Mouse (Mus musculus) embryonic facial prominence, embryonic 11.5 days (tissue): ENCODE data around the gene Slc39a1. TPM values are rescaled to one million over a fixed set of nuclear protein-coding genes. Genes with fewer than 3 reads are reported as not detected.
"Not testable (repeated sequence)": the region's sequence is repeated elsewhere in the genome, so short reads cannot be mapped to it uniquely, and the experiment has no call there.

Source experiments
- ATAC-seq: fragments of 200-750 bp; cut with Nextera tagmentation; replicated peaks from 2 replicates; pipeline ENCODE4 v1.8.0; 2017; ENCODE audit warnings: low read depth; ENCODE audit not compliant: insufficient number of reproducible peaks, low FRiP score, low TSS enrichment
- DNase-seq: peaks from one replicate; pipeline ENCODE4 v3.0.0-alpha.2; 2015; ENCODE audit warnings: low spot score
- H3K27ac ChIP-seq: fragments of 300-500 bp; sonication (generic); replicated peaks from 2 replicates; pipeline ENCODE4 v1.5.1; 2014; ENCODE audit warnings: mild to moderate bottlenecking, low read depth, low read length, control low read depth
- H3K27me3 ChIP-seq: fragments of 300-500 bp; sonication (generic); 2 replicates; pipeline ENCODE4 v1.6.1; 2014; ENCODE audit warnings: mild to moderate bottlenecking, low read length, moderate library complexity, mixed read lengths; ENCODE audit not compliant: control insufficient read depth, insufficient read depth
- H3K36me3 ChIP-seq: fragments of 300-500 bp; sonication (generic); replicated peaks from 2 replicates; pipeline ENCODE4 v1.6.1; 2014; ENCODE audit warnings: low read depth, mild to moderate bottlenecking, low read length, moderate library complexity, mixed read lengths; ENCODE audit not compliant: control insufficient read depth, insufficient read depth
- H3K4me1 ChIP-seq: fragments of 300-500 bp; sonication (generic); 2 replicates; pipeline ENCODE4 v1.6.1; 2014; ENCODE audit warnings: low read length, mixed read lengths; ENCODE audit not compliant: control insufficient read depth, insufficient read depth
- H3K4me2 ChIP-seq: fragments of 300-500 bp; sonication (generic); 2 replicates; pipeline ENCODE4 v1.6.1; 2014; ENCODE audit warnings: low read depth, mild to moderate bottlenecking, control low read depth, low read length, moderate library complexity
- H3K4me3 ChIP-seq: fragments of 300-500 bp; sonication (generic); 2 replicates; pipeline ENCODE4 v1.5.1; 2014; ENCODE audit warnings: low read depth, low read length, control low read depth
- H3K9ac ChIP-seq: fragments of 300-500 bp; sonication (generic); replicated peaks from 2 replicates; pipeline ENCODE4 v1.6.1; 2014; ENCODE audit warnings: mild to moderate bottlenecking, control low read depth, low read length
- H3K9me3 ChIP-seq: fragments of 300-500 bp; sonication (generic); replicated peaks from 2 replicates; pipeline ENCODE4 v1.6.1; 2016; ENCODE audit warnings: mild to moderate bottlenecking, low read length, inconsistent platforms, mixed read lengths; ENCODE audit not compliant: control insufficient read depth
- WGBS: fragments of 180-500 bp; shearing (Covaris S2); extraction: QIAGEN DNeasy Blood & Tissue Kit; methylation state at CpG from one replicate; pipeline ENCODE4 v1.1.7; 2014; 5-methylcytosine and 5-hydroxymethylcytosine counted together
- polyA plus RNA-seq: library from polyadenylated mRNA; unstranded; fragments of >200 nt; fragmentation: Nextera tagmentation; extraction: Ambion mirVana; gene quantifications from 2 replicates; pipeline ENCODE4 v1.2.1, GENCODE M21; 2014

Slc39a1 gene
- polyA plus RNA-seq, 1 experiment from 2014 or later = 48.7 TPM

DNA sequence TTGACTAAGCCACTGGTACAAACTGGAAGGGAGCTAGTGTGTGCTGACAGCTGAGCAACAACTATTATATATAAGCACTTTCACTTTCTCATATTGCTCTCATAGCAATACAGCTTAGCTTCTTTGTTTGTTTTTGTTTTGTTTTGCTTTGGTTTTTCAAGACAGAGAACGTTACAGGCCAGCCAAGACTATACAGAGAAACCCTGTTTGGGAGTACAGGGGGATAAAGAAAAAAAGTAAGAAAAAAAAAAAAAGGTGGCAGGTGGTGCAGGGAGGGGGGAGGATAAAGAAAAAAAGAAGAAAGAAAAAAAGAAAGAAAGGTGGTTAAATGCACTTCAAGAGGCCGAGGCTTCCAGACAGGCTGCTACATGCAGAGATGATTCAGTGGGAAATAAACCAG lies 2.6 kb upstream of the Slc39a1 start:
- 68% methylated on average over 2 of the region's 2 CpGs for WGBS
- H3K27ac ChIP-seq = no peak overlapping the region
- no peak for DNase-seq
- no peak overlapping the region for H3K4me3 ChIP-seq
- H3K9ac ChIP-seq = no peak overlapping the region
- no peaks in the 10 kb centered on the region for H3K36me3 ChIP-seq
- H3K9me3 ChIP-seq = no peaks in the 10 kb centered on the region
- no peak overlapping the region for H3K4me2 ChIP-seq
- no peak for ATAC-seq
- no peaks in the 10 kb centered on the region for H3K4me1 ChIP-seq
- no peaks in the 10 kb centered on the region for H3K27me3 ChIP-seq

DNA sequence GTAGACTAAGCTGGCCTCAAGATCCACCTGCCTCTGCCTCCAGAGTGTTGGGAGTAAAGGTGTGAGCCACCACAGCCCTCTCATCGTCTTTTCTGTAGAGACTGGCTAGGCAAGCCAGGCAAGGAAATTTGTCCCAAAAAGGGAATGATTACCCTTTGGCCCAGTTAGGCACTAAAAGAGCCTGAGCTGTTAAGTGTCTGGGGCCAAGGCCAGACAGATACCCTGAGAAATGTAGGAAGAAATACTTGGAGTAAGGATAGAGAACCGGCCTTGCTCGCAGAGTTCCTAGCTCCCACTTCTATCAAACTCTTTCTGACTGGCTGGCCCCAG lies 377 bp upstream of the Slc39a1 start:
- Histone ChIP-seq H3K9me3 (no peaks in the 10 kb centered on the region), H3K4me2 (peak overlapping the region; percentile 48), H3K4me3 (peak overlapping the region; percentile 5; the same call in 1 of the 2 replicates), H3K4me1 (no peaks in the 10 kb centered on the region), H3K27ac (peak overlapping the region; percentile 53), H3K36me3 (no peaks in the 10 kb centered on the region), H3K9ac (peak overlapping the region; percentile 46), H3K27me3 (no peaks in the 10 kb centered on the region)
- ATAC-seq (no peak; the same call in 1 of the 2 replicates), DNase-seq (no peak)
- WGBS = 0% methylated on average over 3 of the region's 3 CpGs

DNA sequence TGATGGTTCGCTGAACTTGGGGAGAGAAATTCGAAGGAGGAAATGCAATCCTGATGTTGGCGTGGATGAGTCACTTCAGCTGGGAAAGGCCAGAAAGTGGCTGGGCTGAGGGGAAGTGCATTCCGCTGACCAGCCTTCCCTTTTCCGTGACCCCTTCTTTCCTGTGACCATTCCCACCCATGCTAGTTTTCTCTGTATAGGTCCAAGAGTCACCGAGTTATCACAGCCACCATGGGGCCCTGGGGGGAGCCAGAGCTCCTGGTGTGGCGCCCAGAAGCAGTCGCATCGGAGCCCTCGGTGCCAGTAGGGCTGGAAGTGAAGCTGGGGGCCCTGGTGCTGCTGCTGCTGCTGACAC lies 751 bp downstream of the Slc39a1 start:
- DNase-seq = peak; percentile 30
- H3K9me3 ChIP-seq = no peaks in the 10 kb centered on the region
- peak overlapping the region; percentile 83 for H3K4me2 ChIP-seq
- H3K4me3 ChIP-seq = peak overlapping the region; percentile 57
- H3K9ac ChIP-seq = peak overlapping the region; percentile 73
- WGBS = 6% methylated on average over 10 of the region's 10 CpGs
- H3K36me3 ChIP-seq = no peaks in the 10 kb centered on the region
- ATAC-seq = no peak
- peak overlapping the region; percentile 43; the same call in 1 of the 2 replicates for H3K27ac ChIP-seq
- H3K27me3 ChIP-seq = no peaks in the 10 kb centered on the region
- H3K4me1 ChIP-seq = no peaks in the 10 kb centered on the region

DNA sequence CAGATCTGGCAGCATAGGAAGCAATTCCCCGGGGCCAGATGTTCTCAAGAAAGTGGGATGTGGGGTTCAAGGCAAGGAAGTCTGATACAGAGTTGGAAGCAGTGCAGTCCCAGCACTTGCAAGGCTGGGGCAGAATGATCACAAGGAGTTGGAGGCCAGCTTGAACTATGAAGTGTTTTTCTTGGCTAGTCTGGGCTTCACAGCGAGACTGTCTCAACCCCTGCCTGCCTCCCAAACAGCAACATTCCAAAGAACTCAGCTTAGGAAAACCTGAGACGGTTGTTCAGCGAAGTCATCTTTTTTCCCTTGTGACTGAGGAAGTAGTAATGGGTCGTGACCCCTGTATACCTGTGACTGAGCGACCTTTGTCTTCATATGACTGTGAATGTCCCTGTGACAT lies 2.8 kb downstream of the Slc39a1 start:
- H3K4me3 ChIP-seq = no peak overlapping the region
- no peak for DNase-seq
- ATAC-seq = no peak
- WGBS = 82% methylated on average over 6 of the region's 6 CpGs
- peaks cover 5% of the 10 kb centered on the region; the same call in 1 of the 2 replicates for H3K4me1 ChIP-seq
- no peaks in the 10 kb centered on the region for H3K27me3 ChIP-seq
- no peaks in the 10 kb centered on the region for H3K9me3 ChIP-seq
- no peak overlapping the region for H3K27ac ChIP-seq
- no peak overlapping the region for H3K4me2 ChIP-seq
- no peaks in the 10 kb centered on the region for H3K36me3 ChIP-seq
- H3K9ac ChIP-seq = no peak overlapping the region

DNA sequence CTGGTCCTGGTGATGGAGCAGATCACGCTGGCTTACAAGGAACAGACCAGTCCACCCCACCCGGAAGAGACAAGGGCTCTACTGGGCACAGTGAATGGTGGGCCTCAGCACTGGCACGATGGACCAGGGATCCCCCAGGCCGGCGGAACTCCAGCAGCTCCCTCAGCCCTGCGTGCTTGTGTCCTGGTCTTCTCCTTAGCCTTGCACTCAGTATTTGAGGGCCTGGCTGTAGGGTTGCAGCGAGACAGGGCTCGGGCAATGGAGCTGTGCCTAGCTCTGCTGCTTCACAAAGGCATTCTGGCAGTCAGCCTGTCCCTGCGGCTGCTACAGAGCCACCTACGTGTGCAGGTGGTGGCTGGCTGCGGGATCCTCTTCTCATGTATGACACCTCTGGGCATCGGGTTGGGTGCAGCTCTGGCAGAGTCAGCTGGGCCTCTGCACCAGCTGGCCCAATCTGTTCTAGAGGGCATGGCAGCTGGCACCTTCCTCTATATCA lies 3.8 kb downstream of the Slc39a1 start:
- WGBS = 95% methylated on average over 9 of the region's 12 CpGs
- not testable (repeated sequence) for H3K27me3 ChIP-seq, H3K36me3 ChIP-seq, H3K9me3 ChIP-seq, H3K4me2 ChIP-seq, DNase-seq, H3K4me1 ChIP-seq, H3K4me3 ChIP-seq, H3K9ac ChIP-seq, H3K27ac ChIP-seq, ATAC-seq

DNA sequence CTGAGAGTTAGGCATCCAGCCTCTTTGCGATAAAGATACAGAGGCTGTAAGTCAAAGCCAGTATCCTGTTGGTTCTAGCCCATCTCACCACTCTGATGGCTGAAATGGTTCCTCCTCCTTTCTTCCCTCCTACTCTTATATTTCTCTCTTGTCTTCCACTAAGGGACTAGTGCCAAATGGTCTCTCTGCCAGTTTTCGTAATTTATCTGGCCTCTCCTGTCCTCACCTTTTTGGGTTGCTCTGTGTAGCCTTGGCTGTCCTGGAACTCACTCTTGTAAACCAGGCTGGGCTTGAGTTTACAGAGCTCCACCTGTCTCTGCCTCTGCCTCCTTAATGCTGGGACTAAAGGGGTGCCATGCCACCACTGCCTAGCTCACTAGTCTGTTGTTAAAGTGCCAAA lies 4.7 kb downstream of the Slc39a1 start:
- ATAC-seq, H3K9ac ChIP-seq, H3K27ac ChIP-seq, H3K27me3 ChIP-seq, H3K36me3 ChIP-seq, H3K9me3 ChIP-seq, H3K4me3 ChIP-seq, H3K4me1 ChIP-seq, H3K4me2 ChIP-seq, DNase-seq: not testable (repeated sequence)
- 98% methylated on average over 2 of the region's 2 CpGs for WGBS

DNA sequence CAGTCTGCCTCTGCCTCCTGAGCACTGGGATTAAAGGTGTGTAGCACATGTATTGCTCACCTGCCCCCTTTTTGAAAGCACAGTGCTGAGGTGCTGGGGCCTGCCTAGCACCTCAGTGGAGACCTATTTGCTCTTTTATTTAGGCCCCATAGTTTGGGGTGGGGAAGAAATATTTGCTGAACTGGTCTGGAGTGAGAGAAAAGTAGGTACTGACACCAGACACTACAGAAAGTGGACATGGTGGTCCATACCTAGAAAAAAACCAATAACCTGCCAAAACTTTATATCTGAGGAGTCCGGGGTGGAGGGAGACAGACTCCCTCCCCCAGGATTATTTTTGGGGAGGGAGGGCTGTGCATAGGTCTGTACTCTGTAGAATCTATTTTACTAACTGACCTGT lies 5.2 kb downstream of the Slc39a1 start:
- WGBS = 86% methylated on average over 1 of the region's 1 CpGs
- DNase-seq, H3K27ac ChIP-seq, H3K9ac ChIP-seq, H3K4me1 ChIP-seq, H3K36me3 ChIP-seq, H3K4me3 ChIP-seq, H3K4me2 ChIP-seq, H3K27me3 ChIP-seq, H3K9me3 ChIP-seq: not testable (repeated sequence)
- peak; percentile 7; the same call in 1 of the 2 replicates for ATAC-seq

DNA sequence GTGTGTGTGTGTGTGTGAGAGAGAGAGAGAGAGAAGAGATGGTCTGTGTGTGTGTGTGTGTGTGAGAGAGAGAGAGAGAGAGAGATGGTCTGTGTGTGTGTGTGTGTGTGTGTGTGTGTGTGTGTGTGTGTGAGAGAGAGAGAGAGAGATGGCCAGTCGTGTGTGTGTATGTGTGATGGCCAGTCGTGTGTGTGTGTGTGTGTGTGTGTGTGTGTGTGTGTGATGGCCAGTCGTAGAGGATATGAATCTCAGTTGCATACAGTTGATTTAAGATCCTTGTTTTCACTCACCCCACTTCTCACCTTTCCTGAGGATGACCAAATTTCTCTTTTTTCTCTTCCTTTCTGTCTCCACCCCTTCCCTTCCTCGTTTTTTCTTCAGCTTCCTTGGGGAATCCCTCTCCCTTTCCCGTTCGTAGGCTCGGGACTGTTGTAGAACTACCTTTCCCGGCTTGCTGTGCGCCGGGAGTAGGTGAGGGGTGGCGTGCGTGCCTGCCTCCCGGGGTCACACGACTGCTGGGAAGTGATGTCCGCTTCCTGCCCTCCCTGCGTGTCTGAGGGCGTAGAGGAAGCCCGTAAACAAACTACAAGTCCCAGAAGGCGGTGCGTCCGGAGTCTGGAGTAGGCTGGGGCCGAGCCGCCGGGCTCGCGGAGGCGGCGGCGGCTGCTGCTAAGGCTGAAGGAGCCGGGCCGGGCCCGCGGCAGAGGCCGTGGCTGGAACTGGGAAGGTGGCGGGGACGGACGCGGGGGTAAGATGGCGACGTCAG lies 5.9 kb downstream of the Slc39a1 start, which contains the start of gene Crtc2:
Gene Crtc2 (plus strand): TSS at position 511 of the 766 bp plus-strand sequence.
- Histone ChIP-seq H3K27me3 (no peaks in the 10 kb centered on the region), H3K4me3 (peak within 1 kb of the TSS; percentile 78), H3K36me3 (no peaks in the 10 kb centered on the region), H3K9me3 (no peaks in the 10 kb centered on the region), H3K4me1 (peaks cover 5% of the 10 kb centered on the region; the same call in 1 of the 2 replicates), H3K9ac (peak within 1 kb of the TSS; percentile 84), H3K4me2 (peak within 1 kb of the TSS; percentile 84), H3K27ac (0 out of 2 replicates have a peak within 1 kb of the TSS, but pooled peaks have one; percentile 8)
- DNase-seq (peak; percentile 98), ATAC-seq (peak; percentile 97)
- 2% methylated on average over 40 of the region's 40 CpGs for WGBS
